Mouse (Mus musculus) hindbrain, postnatal 0 days (tissue): ENCODE data around the gene Btbd9. TPM values are rescaled to one million over a fixed set of nuclear protein-coding genes. Genes with fewer than 3 reads are reported as not detected.
A peak's percentile ranks its signal among the peaks of the same experiment; 100 is the strongest.

Experiments used
- ATAC-seq: fragments of 200-750 bp; cut with Nextera tagmentation; 2 replicates; pipeline ENCODE4 v1.8.0; 2017; ENCODE audit warnings: mild to moderate bottlenecking, moderate TSS enrichment, moderate library complexity
- DNase-seq: peaks from one replicate; pipeline ENCODE4 v3.0.0-alpha.2; 2015; ENCODE audit warnings: low spot score
- H3K27ac ChIP-seq: fragments of 300-500 bp; sonication (generic); 2 replicates; pipeline ENCODE4 v1.5.1; 2014; ENCODE audit warnings: mild to moderate bottlenecking
- H3K27me3 ChIP-seq: fragments of 300-500 bp; sonication (generic); 2 replicates; pipeline ENCODE4 v1.6.1; 2014; ENCODE audit warnings: low read length, mixed read lengths; ENCODE audit not compliant: insufficient read depth
- H3K36me3 ChIP-seq: fragments of 300-500 bp; sonication (generic); 2 replicates; pipeline ENCODE4 v1.6.1; 2014; ENCODE audit warnings: low read length, mixed read lengths; ENCODE audit not compliant: insufficient read depth
- H3K4me1 ChIP-seq: fragments of 300-500 bp; sonication (generic); 2 replicates; pipeline ENCODE4 v1.6.1; 2014; ENCODE audit warnings: antibody characterized with exemption, low read length, mixed read lengths; ENCODE audit not compliant: insufficient read depth
- H3K4me2 ChIP-seq: fragments of 300-500 bp; sonication (generic); 2 replicates; pipeline ENCODE4 v1.6.1; 2014; ENCODE audit warnings: low read depth, mild to moderate bottlenecking, low read length, moderate library complexity, mixed read lengths
- H3K4me3 ChIP-seq: fragments of 300-500 bp; sonication (generic); 2 replicates; pipeline ENCODE4 v1.5.1; 2014; ENCODE audit warnings: low read length
- H3K9ac ChIP-seq: fragments of 300-500 bp; sonication (generic); replicated peaks from 2 replicates; pipeline ENCODE4 v1.6.1; 2014; ENCODE audit warnings: mild to moderate bottlenecking, low read length, moderate library complexity, mixed read lengths
- H3K9me3 ChIP-seq: fragments of 300-500 bp; sonication (generic); 2 replicates; pipeline ENCODE4 v1.6.1; 2016; ENCODE audit warnings: low read length, mixed read lengths
- CTCF ChIP-seq: IDR thresholded peaks from 2 replicates; pipeline ENCODE4 v1.5.1; 2016; ENCODE audit warnings: antibody characterized with exemption, control low read depth, low read depth
- WGBS: fragments of 180-500 bp; shearing (Covaris S2); extraction: QIAGEN DNeasy Blood & Tissue Kit; methylation state at CpG from one replicate; pipeline ENCODE4 v1.1.7; 2014; 5-methylcytosine and 5-hydroxymethylcytosine counted together
- polyA plus RNA-seq: library from polyadenylated mRNA; unstranded; fragments of >200 nt; fragmentation: Nextera tagmentation; extraction: Ambion mirVana; gene quantifications from 2 replicates; pipeline ENCODE4 v1.2.1, GENCODE M21; 2015
- total RNA-seq: library from RNA; depleted of rRNA; stranded (reverse); fragments of >200 nt; gene quantifications from 2 replicates; pipeline ENCODE4 v1.2.3, GENCODE M21; 2014

Btbd9 gene
- total and polyA plus RNA-seq, 2 experiments from 2014 or later = 67.7 to 122 TPM

- ATAC-seq (no peak), DNase-seq (no peak)
- Histone ChIP-seq H3K4me3 (no peak overlapping the region), H3K27me3 (no peaks in the 10 kb centered on the region), H3K27ac (peak overlapping the region; percentile 26; the same call in 1 of the 2 replicates), H3K9me3 (no peaks in the 10 kb centered on the region), H3K9ac (no peak overlapping the region), H3K4me2 (no peak overlapping the region), H3K4me1 (no peaks in the 10 kb centered on the region), H3K36me3 (no peaks in the 10 kb centered on the region)
- TF ChIP-seq CTCF = no peak
- WGBS = 86% methylated on average over 5 of the region's 5 CpGs
Measured at GRCm38 (mm10) chr17:30490086-30490485, 86.2 kb downstream of the Btbd9 start.

GRCm38 (mm10) chr17:30489629-30490028 lies 86.7 kb downstream of the Btbd9 start:
- H3K27ac ChIP-seq = peak overlapping the region; percentile 26; the same call in 1 of the 2 replicates
- DNase-seq (no peak), ATAC-seq (no peak)
- H3K9ac ChIP-seq = no peak overlapping the region
- WGBS = 30% methylated on average over 7 of the region's 7 CpGs
- no peaks in the 10 kb centered on the region for H3K9me3 ChIP-seq
- no peaks in the 10 kb centered on the region for H3K27me3 ChIP-seq
- no peak for TF ChIP-seq CTCF
- no peaks in the 10 kb centered on the region for H3K4me1 ChIP-seq
- no peaks in the 10 kb centered on the region for H3K36me3 ChIP-seq
- no peak overlapping the region for H3K4me2 ChIP-seq
- H3K4me3 ChIP-seq = no peak overlapping the region

GRCm38 (mm10) chr17:30487695-30488094 lies 88.6 kb downstream of the Btbd9 start:
- Histone ChIP-seq H3K9me3 (no peaks in the 10 kb centered on the region), H3K27me3 (no peaks in the 10 kb centered on the region)

GRCm38 (mm10) chr17:30485067-30485854 lies 91.0 kb downstream of the Btbd9 start:
- ATAC-seq (no peak), DNase-seq (no peak)
- Histone ChIP-seq H3K9me3 (no peaks in the 10 kb centered on the region), H3K9ac (no peak overlapping the region), H3K4me3 (no peak overlapping the region), H3K4me2 (no peak overlapping the region), H3K27me3 (no peaks in the 10 kb centered on the region), H3K36me3 (no peaks in the 10 kb centered on the region), H3K27ac (no peak overlapping the region), H3K4me1 (no peaks in the 10 kb centered on the region)
- WGBS = 86% methylated on average over 4 of the region's 4 CpGs
- TF ChIP-seq CTCF = no peak

More at GRCm38 (mm10) chr17:30487695-30488094, 88.6 kb downstream of the Btbd9 start:
- Histone ChIP-seq H3K36me3 (no peaks in the 10 kb centered on the region), H3K4me1 (no peaks in the 10 kb centered on the region), H3K4me2 (no peak overlapping the region), H3K9ac (no peak overlapping the region), H3K4me3 (no peak overlapping the region), H3K27ac (no peak overlapping the region)
- DNase-seq (no peak), ATAC-seq (no peak)
- TF ChIP-seq CTCF = no peak
- 89% methylated on average over 5 of the region's 5 CpGs for WGBS

GRCm38 (mm10) chr17:30484446-30485066 lies 91.7 kb downstream of the Btbd9 start:
- no peak overlapping the region for H3K9ac ChIP-seq
- no peaks in the 10 kb centered on the region for H3K27me3 ChIP-seq
- no peak overlapping the region for H3K4me2 ChIP-seq
- no peak overlapping the region for H3K4me3 ChIP-seq
- H3K9me3 ChIP-seq = no peaks in the 10 kb centered on the region
- H3K36me3 ChIP-seq = no peaks in the 10 kb centered on the region
- no peak for ATAC-seq
- H3K27ac ChIP-seq = no peak overlapping the region
- no peak for TF ChIP-seq CTCF
- no peaks in the 10 kb centered on the region for H3K4me1 ChIP-seq
- WGBS = 98% methylated on average over 1 of the region's 1 CpGs
- DNase-seq = no peak

- H3K9me3 ChIP-seq = no peaks in the 10 kb centered on the region
- DNase-seq (no peak), ATAC-seq (no peak)
- TF ChIP-seq CTCF = no peak
- H3K4me3 ChIP-seq = no peak overlapping the region
- H3K36me3 ChIP-seq = no peaks in the 10 kb centered on the region
- no peak overlapping the region for H3K9ac ChIP-seq
- 90% methylated on average over 6 of the region's 6 CpGs for WGBS
- H3K27ac ChIP-seq = no peak overlapping the region
- H3K4me2 ChIP-seq = no peak overlapping the region
- no peaks in the 10 kb centered on the region for H3K4me1 ChIP-seq
- no peaks in the 10 kb centered on the region for H3K27me3 ChIP-seq
Measured at GRCm38 (mm10) chr17:30481766-30482165, 94.5 kb downstream of the Btbd9 start.

GRCm38 (mm10) chr17:30481341-30481740 lies 94.9 kb downstream of the Btbd9 start:
- no peak for TF ChIP-seq CTCF
- WGBS = 96% methylated on average over 10 of the region's 10 CpGs
- no peak for ATAC-seq

More at GRCm38 (mm10) chr17:30481341-30481740, 94.9 kb downstream of the Btbd9 start:
- H3K27ac ChIP-seq = no peak overlapping the region
- DNase-seq = no peak
- H3K27me3 ChIP-seq = no peaks in the 10 kb centered on the region
- H3K4me3 ChIP-seq = no peak overlapping the region
- H3K36me3 ChIP-seq = no peaks in the 10 kb centered on the region
- no peak overlapping the region for H3K9ac ChIP-seq
- no peaks in the 10 kb centered on the region for H3K9me3 ChIP-seq
- H3K4me2 ChIP-seq = no peak overlapping the region
- H3K4me1 ChIP-seq = no peaks in the 10 kb centered on the region
